Mouse (Mus musculus): Measurements from ENCODE around the gene Ttc13.

Ttc13 gene

GRCm38 (mm10) chr8:124721862-124722515, at the start of gene Ttc13, which contains the start of gene Arv1:
Ttc13 (minus strand) TSS chr8:124721983.
Arv1 (plus strand) TSS chr8:124722139.
- DNase-seq (ENCODE audit: extremely low read depth, low read depth, low spot score): peak; percentile 77

GRCm38 (mm10) chr8:124763061-124763460, 41.3 kb upstream of the Ttc13 start:
- no peak for DNase-seq (ENCODE audit: extremely low read depth, low read depth, low spot score)

GRCm38 (mm10) chr8:124758544-124758943, 36.8 kb upstream of the Ttc13 start:
- DNase-seq (ENCODE audit: extremely low read depth, low read depth, low spot score): no peak

- no peak for DNase-seq (ENCODE audit: extremely low read depth, low read depth, low spot score)
Observed at GRCm38 (mm10) chr8:124756601-124757000, 34.8 kb upstream of the Ttc13 start.

GRCm38 (mm10) chr8:124756153-124756552, 34.4 kb upstream of the Ttc13 start:
- no peak for DNase-seq (ENCODE audit: extremely low read depth, low read depth, low spot score)

GRCm38 (mm10) chr8:124755481-124755880, 33.7 kb upstream of the Ttc13 start:
- no peak for DNase-seq (ENCODE audit: extremely low read depth, low read depth, low spot score)

GRCm38 (mm10) chr8:124754792-124755190, 33.0 kb upstream of the Ttc13 start:
- no peak for DNase-seq (ENCODE audit: extremely low read depth, low read depth, low spot score)

GRCm38 (mm10) chr8:124754101-124754791, 32.5 kb upstream of the Ttc13 start:
- DNase-seq (ENCODE audit: extremely low read depth, low read depth, low spot score): no peak

GRCm38 (mm10) chr8:124752325-124752862, 30.6 kb upstream of the Ttc13 start:
- no peak for DNase-seq (ENCODE audit: extremely low read depth, low read depth, low spot score)

GRCm38 (mm10) chr8:124751709-124752173, 30.0 kb upstream of the Ttc13 start, which contains the start of gene Fam89a:
Fam89a (minus strand) TSS chr8:124751832.
- DNase-seq (ENCODE audit: extremely low read depth, low read depth, low spot score): no peak

GRCm38 (mm10) chr8:124751191-124751590, 29.4 kb upstream of the Ttc13 start:
- DNase-seq (ENCODE audit: extremely low read depth, low read depth, low spot score): no peak

- no peak for DNase-seq (ENCODE audit: extremely low read depth, low read depth, low spot score)
Observed at GRCm38 (mm10) chr8:124746661-124747060, 24.9 kb upstream of the Ttc13 start.

GRCm38 (mm10) chr8:124739268-124739667, 17.5 kb upstream of the Ttc13 start:
- no peak for DNase-seq (ENCODE audit: extremely low read depth, low read depth, low spot score)

- no peak for DNase-seq (ENCODE audit: extremely low read depth, low read depth, low spot score)
Observed at GRCm38 (mm10) chr8:124735371-124735911, 13.7 kb upstream of the Ttc13 start.

- no peak for DNase-seq (ENCODE audit: extremely low read depth, low read depth, low spot score)
Observed at GRCm38 (mm10) chr8:124732828-124733227, 11.0 kb upstream of the Ttc13 start.

- no peak for DNase-seq (ENCODE audit: extremely low read depth, low read depth, low spot score)
Observed at GRCm38 (mm10) chr8:124724301-124724700, 2.5 kb upstream of the Ttc13 start.

GRCm38 (mm10) chr8:124720938-124721861, 583 bp downstream of the Ttc13 start:
- DNase-seq (ENCODE audit: extremely low read depth, low read depth, low spot score): no peak

GRCm38 (mm10) chr8:124720133-124720532, 1.6 kb downstream of the Ttc13 start:
- DNase-seq (ENCODE audit: extremely low read depth, low read depth, low spot score): no peak

GRCm38 (mm10) chr8:124715736-124716135, 6.0 kb downstream of the Ttc13 start:
- DNase-seq (ENCODE audit: extremely low read depth, low read depth, low spot score): no peak

- no peak for DNase-seq (ENCODE audit: extremely low read depth, low read depth, low spot score)
Observed at GRCm38 (mm10) chr8:124713207-124713606, 8.6 kb downstream of the Ttc13 start.

GRCm38 (mm10) chr8:124705823-124706222, 16.0 kb downstream of the Ttc13 start:
- no peak for DNase-seq (ENCODE audit: extremely low read depth, low read depth, low spot score)

All from fat pad, adult 2 months (tissue).